Mouse (Mus musculus): ENCODE data around the gene Vav2.
A peak's percentile ranks its signal among the peaks of the same experiment; 100 is the strongest.

Gene Vav2

GRCm38 (mm10) chr2:27408194-27408593 is 18.6 kb downstream of the Vav2 start:
- DNase-seq: no peak

- DNase-seq: peak; percentile 49 to 50
These were observed 19.9 kb downstream of the Vav2 start for GRCm38 (mm10) chr2:27406928-27407327.

GRCm38 (mm10) chr2:27405094-27405884 is 21.5 kb downstream of the Vav2 start:
- DNase-seq: peak in 1 of 2 experiments; percentile 53

- DNase-seq: peak in 1 of 2 experiments; percentile 48
These were observed 22.3 kb downstream of the Vav2 start for GRCm38 (mm10) chr2:27404375-27405093.

- no peak for DNase-seq
These were observed 25.3 kb downstream of the Vav2 start for GRCm38 (mm10) chr2:27401544-27401943.

GRCm38 (mm10) chr2:27400083-27400482 is 26.8 kb downstream of the Vav2 start:
- DNase-seq: no peak

- DNase-seq: no peak
These were observed 30.0 kb downstream of the Vav2 start for GRCm38 (mm10) chr2:27396656-27397440.

- DNase-seq: no peak
These were observed 32.5 kb downstream of the Vav2 start for GRCm38 (mm10) chr2:27394158-27394832.

- no peak for DNase-seq
These were observed 34.6 kb downstream of the Vav2 start for GRCm38 (mm10) chr2:27392278-27392677.

GRCm38 (mm10) chr2:27390775-27391174 is 36.1 kb downstream of the Vav2 start:
- DNase-seq: no peak

- DNase-seq: no peak
These were observed 36.5 kb downstream of the Vav2 start for GRCm38 (mm10) chr2:27390325-27390724.

GRCm38 (mm10) chr2:27389272-27390162 is 37.3 kb downstream of the Vav2 start:
- DNase-seq: no peak

GRCm38 (mm10) chr2:27387209-27387608 is 39.6 kb downstream of the Vav2 start:
- no peak for DNase-seq

- no peak for DNase-seq
These were observed 45.1 kb downstream of the Vav2 start for GRCm38 (mm10) chr2:27381698-27382097.

GRCm38 (mm10) chr2:27381254-27381653 is 45.6 kb downstream of the Vav2 start:
- no peak for DNase-seq

- no peak for DNase-seq
These were observed 49.0 kb downstream of the Vav2 start for GRCm38 (mm10) chr2:27377876-27378275.

- no peak for DNase-seq
These were observed 49.7 kb downstream of the Vav2 start for GRCm38 (mm10) chr2:27377164-27377563.

GRCm38 (mm10) chr2:27375141-27375540 is 51.7 kb downstream of the Vav2 start:
- no peak for DNase-seq

- DNase-seq: no peak
These were observed 53.5 kb downstream of the Vav2 start for GRCm38 (mm10) chr2:27373349-27373748.

GRCm38 (mm10) chr2:27371450-27371849 is 55.4 kb downstream of the Vav2 start:
- no peak for DNase-seq

GRCm38 (mm10) chr2:27368980-27369379 is 57.9 kb downstream of the Vav2 start:
- no peak for DNase-seq

GRCm38 (mm10) chr2:27365296-27365695 is 61.5 kb downstream of the Vav2 start:
- DNase-seq: no peak

All from spleen, adult 18-20 months (tissue).